In genomic region chr1:179451211-179451610, GRCm38 (mm10) we compare ENCODE assay signal across 11 mouse cellular contexts.
A peak's percentile ranks its signal among the peaks of the same experiment; 100 is the strongest.
DNase-seq lines count a peak whose midpoint lies in the region; TF ChIP-seq lines count a peak whose summit lies in the region.
"Had no signal": no experiment of that assay in that cellular context is flagged by ENCODE, and none has a peak within 500 bp of the region (broad histone marks: within the 10 kb centered on the region; RNA-seq: fewer than 3 reads in every experiment).

No protein-coding gene starts in this region.

- peaks cover 0 to 6% of the 10 kb centered on the region in 2 experiments; a peak in 2 of 4 replicates for H3K4me1 ChIP-seq in CH12.LX (ENCODE audit: control insufficient read depth in 1 of 2, insufficient read depth in 2 of 2)

- no peak overlapping the region for H3K27ac ChIP-seq in CH12.LX (ENCODE audit: insufficient read depth, low read depth)
- H3K27ac ChIP-seq: embryonic facial prominence, embryonic 15.5 days; limb, embryonic 10.5 days had no signal

- intact Hi-C loops in left cerebral cortex, postnatal 4 days (cut with DNase I) = loop anchor here (10.0 kb wide), 1 partner anchor 216 kb away; no protein-coding TSS in a partner anchor
- intact Hi-C loops in left cerebral cortex, postnatal 36 days (cut with DNase I) = no loop called here

- TF ChIP-seq CTCF in CH12.LX (conservative IDR thresholded peaks at IDR 0.05 in 1 of 2, IDR thresholded peaks at IDR 0.05 in 1 of 2; ENCODE audit: low read depth in 2 of 2, low read length in 2 of 2) = peak; percentile 46 to 57

- no peak overlapping the region for H3K4me3 ChIP-seq in CH12.LX (replicated peaks in 1 of 3; ENCODE audit: low read depth in 2 of 3, low read length in 2 of 3, poor library complexity in 1 of 3)
- H3K4me3 ChIP-seq: embryonic facial prominence, embryonic 15.5 days; limb, embryonic 10.5 days; neural tube, embryonic 13.5 days had no signal

- TF ChIP-seq POLR2A in CH12.LX (IDR thresholded peaks at IDR 0.05; ENCODE audit: low read depth, low read length) = no peak

- in situ Hi-C loops in CH12.LX (cut with MboI; ENCODE audit: low pct_ligation_motif_present, low pct_unique_long_range_greater_than_20kb, low sequenced_read_pairs) = no loop called here

- TF ChIP-seq EP300 in CH12.LX (IDR thresholded peaks at IDR 0.05; ENCODE audit: low read length) = no peak

- H3K36me3 ChIP-seq in CH12.LX (replicated peaks in 1 of 2; ENCODE audit: control insufficient read depth in 1 of 2, insufficient read depth in 1 of 2, low read length in 1 of 2) = peaks cover 0 to 7% of the 10 kb centered on the region in 2 experiments
- H3K36me3 ChIP-seq: embryonic facial prominence, embryonic 15.5 days; limb, embryonic 10.5 days; neural tube, embryonic 13.5 days had no signal

- H3K9me3 ChIP-seq in CH12.LX (replicated peaks; ENCODE audit: low read length) = no peaks in the 10 kb centered on the region
- H3K9me3 ChIP-seq: embryonic facial prominence, embryonic 15.5 days; limb, embryonic 10.5 days; neural tube, embryonic 13.5 days had no signal

- no peaks in the 10 kb centered on the region for H3K79me2 ChIP-seq in CH12.LX (replicated peaks; ENCODE audit: control insufficient read depth, extremely low read depth, insufficient read depth, poor library complexity, severe bottlenecking)

- peak; percentile 46 for TF ChIP-seq RAD21 in CH12.LX (IDR thresholded peaks at IDR 0.05; ENCODE audit: low read depth, low read length)

- H3K4me2 ChIP-seq in CH12.LX (ENCODE audit: insufficient read depth, low read depth, poor library complexity, severe bottlenecking) = no peak overlapping the region
- H3K4me2 ChIP-seq: embryonic facial prominence, embryonic 15.5 days; neural tube, embryonic 13.5 days had no signal

- H3K9ac ChIP-seq in CH12.LX (ENCODE audit: insufficient read depth, low read depth) = no peak overlapping the region
- H3K9ac ChIP-seq: embryonic facial prominence, embryonic 15.5 days; neural tube, embryonic 13.5 days had no signal

- dilution Hi-C loops in CH12.LX (cut with MboI; ENCODE audit: extremely low pct_ligation_motif_present, extremely low pct_unique_long_range_greater_than_20kb, low sequenced_read_pairs) = no loop called here

- no peaks in the 10 kb centered on the region for H3K27me3 ChIP-seq in CH12.LX (replicated peaks)
- H3K27me3 ChIP-seq: embryonic facial prominence, embryonic 15.5 days; neural tube, embryonic 13.5 days had no signal

- peak; percentile 55 to 75 for DNase-seq in cerebellum, postnatal 10 days
- DNase-seq in cerebellum, adult 9-11 months = no peak
- peak; percentile 34 for DNase-seq in left cerebral cortex, postnatal 4 days
- no peak for DNase-seq in left cerebral cortex, postnatal 36 days (ENCODE audit: low spot score in 2 of 2)
- DNase-seq in CH12.LX (ENCODE audit: extremely low read depth) (peak; percentile 35), adipocyte (ENCODE audit: low spot score) (no peak)
- peak; percentile 21 for DNase-seq in lung, postnatal 14 days
- DNase-seq in urinary bladder, postnatal 4 days (ENCODE audit: low spot score in 2 of 2) = no peak

TF ChIP-seq in CH12.LX, 34 proteins besides CTCF, POLR2A, EP300 and RAD21:
- no peak for TF ChIP-seq ZC3H11A (IDR thresholded peaks at IDR 0.05; ENCODE audit: low read depth, low read length)
- no peak for TF ChIP-seq TCF12 (IDR thresholded peaks at IDR 0.05; ENCODE audit: low read depth, low read length)
- no peak for TF ChIP-seq POLR2AphosphoS2 (IDR thresholded peaks at IDR 0.05; ENCODE audit: low read depth, low read length)
- TF ChIP-seq CHD2 (IDR thresholded peaks at IDR 0.05; ENCODE audit: low read length) = no peak
- TF ChIP-seq SMC3 (IDR thresholded peaks at IDR 0.05; ENCODE audit: low read depth, low read length) = peak; percentile 29

Comparison
In these comparisons a context has a peak if more than half of its experiments do, and no peak if none do; other contexts are left out.
1. DNase-seq: peak in cerebellum, postnatal 10 days (2 of 2), left cerebral cortex, postnatal 4 days (single experiment), CH12.LX (single experiment) and lung, postnatal 14 days (single experiment); none in cerebellum, adult 9-11 months (single experiment), left cerebral cortex, postnatal 36 days (0 of 2), adipocyte (single experiment) and urinary bladder, postnatal 4 days (0 of 2).